Mouse (Mus musculus) small intestine, adult 2 months (tissue): ENCODE data around the gene Mrap2. TPM values are rescaled to one million over a fixed set of nuclear protein-coding genes. Genes with fewer than 3 reads are reported as not detected.

Experiments
- H3K27ac ChIP-seq: fragments of 200-500 bp; 2 replicates; pipeline ENCODE4 v1.5.1; 2012; ENCODE audit warnings: low read depth, low read length, control low read depth, inconsistent platforms; ENCODE audit not compliant: insufficient read depth
- H3K27me3 ChIP-seq: fragments of 200-500 bp; 2 replicates; pipeline ENCODE4 v1.6.1; 2012; ENCODE audit warnings: mild to moderate bottlenecking, moderate library complexity, low read length, inconsistent platforms; ENCODE audit not compliant: control insufficient read depth, insufficient read depth
- H3K36me3 ChIP-seq: fragments of 200-500 bp; 2 replicates; pipeline ENCODE4 v1.6.1; 2012; ENCODE audit warnings: mild to moderate bottlenecking, low read length, control low read depth, inconsistent platforms; ENCODE audit not compliant: control insufficient read depth, insufficient read depth
- H3K4me1 ChIP-seq: fragments of 200-500 bp; 2 replicates; pipeline ENCODE4 v1.6.1; 2012; ENCODE audit warnings: low read length, inconsistent platforms, mixed read lengths; ENCODE audit not compliant: control insufficient read depth, insufficient read depth, insufficient read length
- H3K4me3 ChIP-seq: fragments of 200-500 bp; 2 replicates; pipeline ENCODE4 v1.5.1; 2012; ENCODE audit warnings: low read depth, mild to moderate bottlenecking, control low read depth, inconsistent platforms, low read length, moderate library complexity
- CTCF ChIP-seq: fragments of 200-500 bp; IDR thresholded peaks from 2 replicates; pipeline ENCODE4 v1.5.1; 2012; ENCODE audit warnings: low read depth, mild to moderate bottlenecking, control low read depth, inconsistent platforms, low read length, moderate library complexity, mixed read lengths; ENCODE audit not compliant: insufficient replicate concordance, insufficient read length; ENCODE audit errors: extremely low read depth
- POLR2A ChIP-seq: fragments of 200-500 bp; IDR thresholded peaks from 2 replicates; pipeline ENCODE4 v1.6.1; 2012; ENCODE audit warnings: low read depth, mild to moderate bottlenecking, control low read depth, inconsistent platforms, low read length, moderate library complexity
- WGBS: fragments of 180-500 bp; shearing (Covaris S2); methylation state at CpG from one replicate; pipeline ENCODE4 v1.1.7; 2018; 5-methylcytosine and 5-hydroxymethylcytosine counted together
- polyA plus RNA-seq: library from polyadenylated mRNA; depleted of rRNA; stranded (reverse); fragments of >200 nt; gene quantifications from 2 replicates; pipeline ENCODE4 v1.2.3, GENCODE M21; 2012; rRNA removed

The Mrap2 gene
- polyA plus RNA-seq, 1 experiment, result 0.09 TPM

DNA sequence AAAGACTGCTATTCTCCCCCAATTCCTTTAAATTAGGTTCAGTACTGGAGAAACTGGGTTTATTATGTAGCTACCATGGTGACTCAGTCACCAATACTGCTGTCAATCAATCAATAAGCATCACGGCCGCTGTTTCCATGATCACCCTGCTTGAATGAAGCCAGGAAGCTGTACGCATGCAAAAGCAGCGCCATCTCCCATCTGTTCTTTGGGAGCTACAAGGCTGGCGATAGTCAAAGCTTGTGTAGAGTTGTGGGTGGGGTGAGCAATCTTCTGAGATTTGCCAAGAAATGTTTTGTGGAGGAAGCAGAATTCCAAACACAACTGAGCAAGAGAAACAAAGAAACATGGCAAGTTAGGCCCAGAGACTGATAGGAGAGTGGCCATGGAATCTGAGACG, 58.3 kb downstream of the Mrap2 start:
- WGBS, result 90% methylated on average over 6 of the region's 6 CpGs
- H3K27me3 ChIP-seq, result no peaks in the 10 kb centered on the region
- 0 out of 2 replicates have a peak, but pooled peaks cover 1% of the 10 kb centered on the region for H3K4me1 ChIP-seq
- H3K27ac ChIP-seq, result no peak overlapping the region
- peaks cover 30% of the 10 kb centered on the region for H3K36me3 ChIP-seq
- no peak overlapping the region for H3K4me3 ChIP-seq
- TF ChIP-seq POLR2A (no peak), CTCF (no peak)

DNA sequence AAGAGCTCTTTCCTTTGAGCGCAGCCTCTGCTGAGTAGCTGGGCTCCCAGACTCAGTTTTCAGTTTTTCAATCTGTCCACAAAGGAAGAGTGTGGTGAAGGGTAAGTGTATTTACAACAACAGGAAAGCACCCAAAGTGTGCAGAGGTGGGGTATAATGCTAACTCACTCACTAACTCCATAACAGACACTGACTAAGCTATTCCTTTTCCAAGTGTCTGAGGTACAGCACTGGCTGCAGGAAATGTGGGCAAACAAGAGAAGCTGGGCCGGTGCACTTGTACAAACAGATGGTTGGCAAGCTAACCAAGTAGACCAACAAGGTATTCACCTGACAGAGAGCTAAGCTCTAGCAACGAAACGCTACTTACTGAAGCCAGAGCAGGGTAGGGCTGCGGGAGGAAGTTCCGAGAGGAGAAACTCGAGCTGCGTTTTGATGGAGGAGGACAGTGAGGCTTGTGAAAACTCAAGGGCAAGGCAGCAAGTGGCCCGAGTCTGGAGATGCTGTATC, 66.8 kb downstream of the Mrap2 start:
- no peak overlapping the region for H3K27ac ChIP-seq
- H3K27me3 ChIP-seq, result no peaks in the 10 kb centered on the region
- H3K36me3 ChIP-seq, result peaks cover 31% of the 10 kb centered on the region
- 90% methylated on average over 9 of the region's 9 CpGs for WGBS
- TF ChIP-seq POLR2A, result no peak
- no peak for TF ChIP-seq CTCF
- H3K4me3 ChIP-seq, result no peak overlapping the region
- H3K4me1 ChIP-seq, result no peaks in the 10 kb centered on the region

DNA sequence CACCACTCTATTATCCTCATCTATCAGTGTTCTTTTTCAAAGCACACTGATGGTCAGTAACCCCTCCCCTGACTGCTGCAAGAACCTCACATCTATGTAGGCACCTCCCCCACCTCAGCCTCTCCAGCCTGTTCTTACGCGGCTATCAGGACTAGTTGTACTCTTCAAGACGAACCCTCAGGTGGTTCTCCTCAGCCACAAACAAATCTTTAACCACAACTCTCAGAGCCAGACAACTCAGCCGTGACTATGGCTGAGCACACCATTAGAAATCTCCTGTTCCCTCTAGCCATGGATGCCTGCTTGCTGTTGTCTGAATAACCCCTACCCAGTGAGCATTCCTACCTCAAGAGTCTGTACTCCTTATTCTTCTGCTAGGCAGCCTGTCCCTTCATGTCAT, 69.1 kb downstream of the Mrap2 start:
- no peak for TF ChIP-seq CTCF
- TF ChIP-seq POLR2A, result no peak
- WGBS, result 86% methylated on average over 4 of the region's 4 CpGs
- H3K36me3 ChIP-seq, result peaks cover 35% of the 10 kb centered on the region
- H3K4me3 ChIP-seq, result no peak overlapping the region
- H3K27ac ChIP-seq, result no peak overlapping the region
- H3K27me3 ChIP-seq, result no peaks in the 10 kb centered on the region
- H3K4me1 ChIP-seq, result no peaks in the 10 kb centered on the region

Other genes starting within 250 kb of the Mrap2 start
- not detected in 2 replicates for gene Ripply2, start 128.8 kb upstream of the Mrap2 start, polyA plus RNA-seq
- 3.7 and 9.5 TPM in 2 replicates for gene Cyb5r4, start 122.3 kb upstream of the Mrap2 start, polyA plus RNA-seq
- 0.28 and 0.77 TPM in 2 replicates for gene Cep162, start 111.2 kb downstream of the Mrap2 start, polyA plus RNA-seq